Mouse (Mus musculus): ENCODE data around the gene Herc1. TPM values are rescaled to one million over a fixed set of nuclear protein-coding genes. Genes with fewer than 3 reads are reported as not detected.

Herc1 gene
- polyA plus RNA-seq, 1 experiment from 2014 or later, result 26.9 TPM

DNA sequence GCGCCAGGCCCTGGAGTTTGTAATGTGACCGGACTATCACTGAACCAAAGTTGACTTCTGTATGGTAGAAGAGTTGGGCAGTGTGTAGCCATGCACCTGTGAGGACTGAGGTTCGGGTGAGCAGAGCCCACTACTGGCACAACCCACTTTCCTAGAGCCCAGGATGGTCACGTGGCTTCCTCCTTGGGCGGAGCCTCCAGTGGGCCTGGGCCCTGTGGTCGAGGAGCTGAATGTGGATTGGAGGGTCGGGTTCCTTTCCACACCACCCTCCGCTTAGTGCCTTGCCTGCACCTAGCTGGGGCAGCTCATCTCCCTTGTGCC, 162.1 kb downstream of the Herc1 start:
- H3K27me3 ChIP-seq (ENCODE audit: control insufficient read depth, insufficient read depth, low read length), result no peaks in the 10 kb centered on the region
- ATAC-seq (ENCODE audit: low FRiP score, low TSS enrichment), result peak; percentile 90
- H3K27ac ChIP-seq (ENCODE audit: low read depth, low read length), result peak overlapping the region; percentile 99
- peak overlapping the region; percentile 66 for H3K4me3 ChIP-seq (ENCODE audit: low read length)
- peak overlapping the region; percentile 78 for H3K9ac ChIP-seq (ENCODE audit: low read depth, low read length)
- H3K9me3 ChIP-seq (ENCODE audit: control insufficient read depth, low read length), result no peaks in the 10 kb centered on the region
- 0% methylated on average over 8 of the region's 8 CpGs for WGBS
- peaks cover 19% of the 10 kb centered on the region for H3K4me1 ChIP-seq (ENCODE audit: control insufficient read depth, insufficient read depth, low read length)
- H3K36me3 ChIP-seq (ENCODE audit: control insufficient read depth, insufficient read depth, low read length), result peaks cover 46% of the 10 kb centered on the region
- H3K4me2 ChIP-seq (replicated peaks; ENCODE audit: low read depth, low read length), result peak overlapping the region; percentile 93

DNA sequence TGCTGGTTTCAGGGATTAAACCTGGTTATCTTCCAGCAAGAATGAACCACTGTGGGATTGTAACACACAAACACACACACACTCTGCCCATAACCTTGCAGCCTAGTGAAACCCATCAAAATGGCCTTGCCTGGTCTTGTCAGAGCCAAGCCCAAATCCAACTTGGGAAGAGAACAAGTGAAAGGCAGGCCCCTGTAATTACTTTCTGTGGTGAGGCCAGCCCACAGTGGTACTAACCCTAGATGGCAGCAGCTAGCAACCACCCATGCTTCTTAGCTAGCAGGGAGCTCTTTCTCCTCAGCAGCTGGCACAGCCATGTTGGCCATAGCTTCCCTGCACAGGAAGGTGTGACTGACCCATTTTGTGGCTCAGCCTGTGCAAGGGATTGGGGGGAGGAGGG, 162.9 kb downstream of the Herc1 start:
- Histone ChIP-seq H3K4me1 (ENCODE audit: control insufficient read depth, insufficient read depth, low read length) (peaks cover 19% of the 10 kb centered on the region), H3K9ac (ENCODE audit: low read depth, low read length) (no peak overlapping the region), H3K36me3 (ENCODE audit: control insufficient read depth, insufficient read depth, low read length) (peaks cover 46% of the 10 kb centered on the region), H3K4me2 (replicated peaks; ENCODE audit: low read depth, low read length) (no peak overlapping the region; the same call in 1 of the 2 replicates), H3K9me3 (ENCODE audit: control insufficient read depth, low read length) (no peaks in the 10 kb centered on the region), H3K27me3 (ENCODE audit: control insufficient read depth, insufficient read depth, low read length) (no peaks in the 10 kb centered on the region), H3K4me3 (ENCODE audit: low read length) (no peak overlapping the region), H3K27ac (ENCODE audit: low read depth, low read length) (peak overlapping the region; percentile 99; the same call in 1 of the 2 replicates)
- no peak for ATAC-seq (ENCODE audit: low FRiP score, low TSS enrichment)

- no peak overlapping the region for H3K9ac ChIP-seq (ENCODE audit: low read depth, low read length)
- H3K27me3 ChIP-seq (ENCODE audit: control insufficient read depth, insufficient read depth, low read length), result no peaks in the 10 kb centered on the region
- H3K4me1 ChIP-seq (ENCODE audit: control insufficient read depth, insufficient read depth, low read length), result peaks cover 19% of the 10 kb centered on the region
- 80% methylated on average over 4 of the region's 4 CpGs for WGBS
- no peak overlapping the region for H3K4me3 ChIP-seq (ENCODE audit: low read length)
- no peak for ATAC-seq (ENCODE audit: low FRiP score, low TSS enrichment)
- peaks cover 47% of the 10 kb centered on the region for H3K36me3 ChIP-seq (ENCODE audit: control insufficient read depth, insufficient read depth, low read length)
- H3K9me3 ChIP-seq (ENCODE audit: control insufficient read depth, low read length), result no peaks in the 10 kb centered on the region
- H3K27ac ChIP-seq (ENCODE audit: low read depth, low read length), result peak overlapping the region; percentile 99; the same call in 1 of the 2 replicates
- no peak overlapping the region for H3K4me2 ChIP-seq (replicated peaks; ENCODE audit: low read depth, low read length)
These were observed 163.5 kb downstream of the Herc1 start for GRCm38 (mm10) chr9:66513661-66514255.

DNA sequence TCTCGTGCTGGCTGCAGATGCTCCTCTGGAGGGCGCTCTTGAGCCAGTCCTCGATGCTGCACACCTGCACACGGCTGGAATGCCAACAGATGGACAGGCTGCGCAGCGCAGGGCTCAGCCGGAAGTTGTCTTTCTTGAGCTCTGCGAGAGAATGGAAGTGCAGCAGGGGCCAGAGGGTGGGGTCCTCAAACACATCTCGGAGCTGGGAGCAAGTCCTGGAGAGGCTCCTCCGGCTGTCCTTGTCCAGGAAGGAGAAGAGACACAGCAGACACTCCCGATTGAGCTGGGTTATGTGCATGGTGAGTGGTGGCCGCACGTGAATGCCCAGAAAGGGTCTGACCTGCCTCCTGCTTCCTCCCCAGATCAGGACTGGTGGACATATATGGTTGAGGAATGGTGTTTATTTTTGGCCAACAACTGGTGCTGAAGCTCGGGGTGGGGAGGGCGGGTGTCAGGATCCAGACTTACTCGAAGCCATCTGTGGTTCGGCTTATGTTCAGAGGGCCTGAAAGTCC, 164.1 kb downstream of the Herc1 start, which contains the start of gene Fbxl22:
Gene Fbxl22, minus strand, starts transcription at position 338 of the 515 bp plus-strand sequence.
- Histone ChIP-seq H3K9ac (ENCODE audit: low read depth, low read length) (no peak within 1 kb of the TSS), H3K27ac (ENCODE audit: low read depth, low read length) (peak within 1 kb of the TSS; percentile 99; the same call in 1 of the 2 replicates), H3K27me3 (ENCODE audit: control insufficient read depth, insufficient read depth, low read length) (no peaks in the 10 kb centered on the region), H3K4me3 (ENCODE audit: low read length) (no peak within 1 kb of the TSS), H3K9me3 (ENCODE audit: control insufficient read depth, low read length) (no peaks in the 10 kb centered on the region), H3K4me1 (ENCODE audit: control insufficient read depth, insufficient read depth, low read length) (peaks cover 19% of the 10 kb centered on the region), H3K36me3 (ENCODE audit: control insufficient read depth, insufficient read depth, low read length) (peaks cover 47% of the 10 kb centered on the region), H3K4me2 (replicated peaks; ENCODE audit: low read depth, low read length) (no peak within 1 kb of the TSS)
- ATAC-seq (ENCODE audit: low FRiP score, low TSS enrichment), result no peak
- WGBS, result 64% methylated on average over 17 of the region's 17 CpGs

GRCm38 (mm10) chr9:66515115-66515514, 164.9 kb downstream of the Herc1 start:
- WGBS, result 84% methylated on average over 2 of the region's 2 CpGs
- H3K4me1 ChIP-seq (ENCODE audit: control insufficient read depth, insufficient read depth, low read length), result peaks cover 19% of the 10 kb centered on the region
- no peaks in the 10 kb centered on the region for H3K9me3 ChIP-seq (ENCODE audit: control insufficient read depth, low read length)
- H3K36me3 ChIP-seq (ENCODE audit: control insufficient read depth, insufficient read depth, low read length), result peaks cover 50% of the 10 kb centered on the region
- no peak for ATAC-seq (ENCODE audit: low FRiP score, low TSS enrichment)
- no peak overlapping the region for H3K27ac ChIP-seq (ENCODE audit: low read depth, low read length)
- H3K4me3 ChIP-seq (ENCODE audit: low read length), result no peak overlapping the region
- H3K27me3 ChIP-seq (ENCODE audit: control insufficient read depth, insufficient read depth, low read length), result no peaks in the 10 kb centered on the region
- H3K4me2 ChIP-seq (replicated peaks; ENCODE audit: low read depth, low read length), result no peak overlapping the region
- no peak overlapping the region for H3K9ac ChIP-seq (ENCODE audit: low read depth, low read length)

DNA sequence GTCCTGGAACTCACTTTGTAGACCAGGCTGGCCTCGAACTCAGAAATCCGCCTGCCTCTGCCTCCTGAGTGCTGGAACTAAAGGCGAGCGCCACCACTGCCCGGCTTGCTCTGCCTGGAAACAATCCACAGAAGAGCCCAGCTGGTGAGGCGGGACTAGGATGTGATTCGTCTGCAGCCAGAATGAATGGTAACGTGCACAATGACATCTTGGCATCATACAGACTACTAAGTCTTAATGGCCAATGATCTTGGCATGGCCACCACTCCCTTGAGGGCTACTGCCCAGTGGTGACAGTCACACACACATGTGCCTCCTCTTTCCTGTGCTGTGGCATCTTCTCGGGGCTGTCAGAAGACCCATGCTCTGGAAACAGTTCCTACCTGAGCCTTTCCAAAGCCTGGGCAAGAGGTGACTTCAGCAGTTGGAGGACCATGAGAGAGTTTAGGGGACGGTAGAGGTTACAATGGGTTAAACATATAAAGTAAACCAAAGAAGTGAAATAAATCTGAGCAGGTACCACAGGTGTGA, 165.5 kb downstream of the Herc1 start:
- H3K4me2 ChIP-seq (replicated peaks; ENCODE audit: low read depth, low read length), result no peak overlapping the region
- 96% methylated on average over 10 of the region's 10 CpGs for WGBS
- H3K27me3 ChIP-seq (ENCODE audit: control insufficient read depth, insufficient read depth, low read length), result no peaks in the 10 kb centered on the region
- ATAC-seq (ENCODE audit: low FRiP score, low TSS enrichment), result no peak
- H3K9ac ChIP-seq (ENCODE audit: low read depth, low read length), result no peak overlapping the region
- H3K36me3 ChIP-seq (ENCODE audit: control insufficient read depth, insufficient read depth, low read length), result peaks cover 55% of the 10 kb centered on the region
- H3K9me3 ChIP-seq (ENCODE audit: control insufficient read depth, low read length), result no peaks in the 10 kb centered on the region
- H3K4me1 ChIP-seq (ENCODE audit: control insufficient read depth, insufficient read depth, low read length), result peaks cover 13% of the 10 kb centered on the region
- no peak overlapping the region for H3K4me3 ChIP-seq (ENCODE audit: low read length)
- H3K27ac ChIP-seq (ENCODE audit: low read depth, low read length), result no peak overlapping the region

DNA sequence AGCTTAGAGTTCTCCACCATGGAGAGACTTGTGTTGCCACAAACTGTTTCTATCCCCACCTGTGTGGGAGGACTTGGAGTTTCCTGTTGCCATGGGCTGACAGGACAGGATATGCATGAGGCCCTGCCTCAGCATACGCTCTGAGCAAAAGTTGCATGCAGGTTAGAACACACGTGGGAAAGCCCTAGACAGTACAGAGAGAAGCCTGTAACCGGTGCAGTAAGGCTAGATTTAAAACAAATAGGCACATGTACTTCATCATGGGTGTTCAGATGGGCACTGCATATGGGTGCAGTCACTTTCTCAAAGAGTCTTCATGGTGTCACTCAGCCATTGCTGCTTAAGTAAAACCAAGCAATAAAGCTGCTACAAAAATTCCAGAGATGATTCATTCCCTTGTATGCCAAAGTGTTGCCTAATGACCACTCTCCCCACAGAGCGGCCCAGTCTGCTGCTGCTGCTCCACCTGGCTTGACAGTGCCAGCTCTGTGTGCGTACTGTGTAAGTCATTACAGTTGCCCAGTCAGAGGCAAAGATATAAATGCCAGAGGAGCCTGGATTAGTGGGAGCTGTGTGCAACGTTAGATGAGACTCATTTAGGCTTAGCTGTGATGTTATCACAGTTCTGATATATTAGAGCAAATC, 166.2 kb downstream of the Herc1 start:
- peaks cover 8% of the 10 kb centered on the region for H3K4me1 ChIP-seq (ENCODE audit: control insufficient read depth, insufficient read depth, low read length)
- H3K36me3 ChIP-seq (ENCODE audit: control insufficient read depth, insufficient read depth, low read length), result peaks cover 55% of the 10 kb centered on the region
- H3K9ac ChIP-seq (ENCODE audit: low read depth, low read length), result no peak overlapping the region
- H3K27ac ChIP-seq (ENCODE audit: low read depth, low read length), result no peak overlapping the region
- no peaks in the 10 kb centered on the region for H3K9me3 ChIP-seq (ENCODE audit: control insufficient read depth, low read length)
- ATAC-seq (ENCODE audit: low FRiP score, low TSS enrichment), result no peak
- no peak overlapping the region for H3K4me3 ChIP-seq (ENCODE audit: low read length)
- no peak overlapping the region for H3K4me2 ChIP-seq (replicated peaks; ENCODE audit: low read depth, low read length)
- 88% methylated on average over 6 of the region's 6 CpGs for WGBS
- no peaks in the 10 kb centered on the region for H3K27me3 ChIP-seq (ENCODE audit: control insufficient read depth, insufficient read depth, low read length)

DNA sequence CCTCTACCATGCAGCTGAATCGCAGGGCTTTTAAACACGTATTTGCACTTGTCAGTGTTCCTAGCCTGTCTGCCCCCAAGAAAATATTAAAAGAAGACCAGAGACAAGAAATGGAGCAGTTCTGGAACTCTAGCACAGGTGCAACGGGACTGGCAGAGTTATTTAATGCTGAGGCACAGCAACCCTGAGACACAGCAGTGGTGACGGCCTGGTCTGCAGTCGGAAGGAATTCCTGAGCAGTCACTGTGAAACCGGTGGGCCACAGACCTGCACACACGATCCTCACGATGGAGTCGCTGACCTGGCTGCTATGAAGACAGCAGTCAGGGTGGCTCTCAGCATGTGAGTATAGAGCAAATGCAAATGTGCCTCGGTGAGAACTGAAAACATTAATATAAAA, 167.5 kb downstream of the Herc1 start:
- Histone ChIP-seq H3K4me1 (ENCODE audit: control insufficient read depth, insufficient read depth, low read length) (peaks cover 8% of the 10 kb centered on the region), H3K9ac (ENCODE audit: low read depth, low read length) (no peak overlapping the region), H3K9me3 (ENCODE audit: control insufficient read depth, low read length) (no peaks in the 10 kb centered on the region), H3K4me2 (replicated peaks; ENCODE audit: low read depth, low read length) (no peak overlapping the region), H3K36me3 (ENCODE audit: control insufficient read depth, insufficient read depth, low read length) (peaks cover 65% of the 10 kb centered on the region), H3K27me3 (ENCODE audit: control insufficient read depth, insufficient read depth, low read length) (no peaks in the 10 kb centered on the region), H3K4me3 (ENCODE audit: low read length) (no peak overlapping the region), H3K27ac (ENCODE audit: low read depth, low read length) (no peak overlapping the region)
- no peak for ATAC-seq (ENCODE audit: low FRiP score, low TSS enrichment)
- 93% methylated on average over 10 of the region's 10 CpGs for WGBS

DNA sequence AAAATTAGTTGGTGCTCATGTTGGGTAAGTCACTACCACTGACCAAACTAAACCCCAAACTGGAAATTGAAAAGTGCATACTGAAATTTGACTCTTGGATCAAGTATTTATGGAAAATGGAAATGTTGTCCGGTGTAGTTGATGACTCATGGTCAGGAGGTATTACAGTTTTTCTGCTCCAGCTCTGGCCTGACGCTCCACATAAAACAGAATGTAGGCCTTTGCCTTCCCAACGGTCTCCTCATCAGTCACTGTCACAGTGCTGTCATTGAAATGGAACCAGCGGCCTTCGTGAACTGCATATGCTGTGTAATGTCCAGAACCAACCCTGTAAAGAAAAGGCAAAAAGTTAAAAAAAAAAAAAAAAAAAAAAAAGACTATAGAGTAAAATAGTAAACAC, 168.0 kb downstream of the Herc1 start:
- Histone ChIP-seq H3K4me1 (ENCODE audit: control insufficient read depth, insufficient read depth, low read length) (peaks cover 8% of the 10 kb centered on the region), H3K27me3 (ENCODE audit: control insufficient read depth, insufficient read depth, low read length) (no peaks in the 10 kb centered on the region), H3K9me3 (ENCODE audit: control insufficient read depth, low read length) (no peaks in the 10 kb centered on the region), H3K9ac (ENCODE audit: low read depth, low read length) (no peak overlapping the region), H3K27ac (ENCODE audit: low read depth, low read length) (no peak overlapping the region), H3K4me3 (ENCODE audit: low read length) (no peak overlapping the region), H3K4me2 (replicated peaks; ENCODE audit: low read depth, low read length) (no peak overlapping the region), H3K36me3 (ENCODE audit: control insufficient read depth, insufficient read depth, low read length) (peaks cover 65% of the 10 kb centered on the region)
- WGBS, result 79% methylated on average over 5 of the region's 5 CpGs
- ATAC-seq (ENCODE audit: low FRiP score, low TSS enrichment), result no peak

All from kidney, embryonic 14.5 days (tissue).